Mouse (Mus musculus) heart, embryonic 10.5 days (tissue): Measurements from ENCODE around the gene Art3. TPM values are rescaled to one million over a fixed set of nuclear protein-coding genes. Genes with fewer than 3 reads are reported as not detected.

ENCODE experiments used
- DNase-seq: peaks from one replicate; pipeline ENCODE4 v3.0.0-alpha.2; 2017; ENCODE audit warnings: low spot score
- H3K27ac ChIP-seq: fragments of 300-500 bp; sonication (generic); 2 replicates; pipeline ENCODE4 v1.5.1; 2016; ENCODE audit warnings: mild to moderate bottlenecking
- H3K27me3 ChIP-seq: fragments of 300-500 bp; sonication (generic); 2 replicates; pipeline ENCODE4 v1.6.1; 2016; ENCODE audit warnings: mild to moderate bottlenecking; ENCODE audit not compliant: poor library complexity, insufficient read depth, severe bottlenecking
- H3K36me3 ChIP-seq: fragments of 300-500 bp; sonication (generic); 2 replicates; pipeline ENCODE4 v1.6.1; 2016; ENCODE audit warnings: mild to moderate bottlenecking, moderate library complexity
- H3K4me1 ChIP-seq: fragments of 300-500 bp; sonication (generic); 2 replicates; pipeline ENCODE4 v1.6.1; 2016; ENCODE audit warnings: mild to moderate bottlenecking
- H3K4me3 ChIP-seq: fragments of 300-500 bp; sonication (generic); 2 replicates; pipeline ENCODE4 v1.5.1; 2016; ENCODE audit warnings: mild to moderate bottlenecking, moderate library complexity
- H3K9me3 ChIP-seq: fragments of 300-500 bp; sonication (generic); 2 replicates; pipeline ENCODE4 v1.6.1; 2016; ENCODE audit warnings: mild to moderate bottlenecking, moderate library complexity
- WGBS: fragments of 180-500 bp; shearing (Covaris S2); methylation state at CpG from one replicate; pipeline ENCODE4 v1.1.7; 2016; 5-methylcytosine and 5-hydroxymethylcytosine counted together
- polyA plus RNA-seq: library from polyadenylated mRNA; unstranded; fragments of >200 nt; fragmentation: Nextera tagmentation; extraction: Ambion mirVana; gene quantifications from 2 replicates; pipeline ENCODE4 v1.2.1, GENCODE M21; 2016

The Art3 gene
- polyA plus RNA-seq, 1 experiment from 2014 or later, result 19.8 TPM

DNA sequence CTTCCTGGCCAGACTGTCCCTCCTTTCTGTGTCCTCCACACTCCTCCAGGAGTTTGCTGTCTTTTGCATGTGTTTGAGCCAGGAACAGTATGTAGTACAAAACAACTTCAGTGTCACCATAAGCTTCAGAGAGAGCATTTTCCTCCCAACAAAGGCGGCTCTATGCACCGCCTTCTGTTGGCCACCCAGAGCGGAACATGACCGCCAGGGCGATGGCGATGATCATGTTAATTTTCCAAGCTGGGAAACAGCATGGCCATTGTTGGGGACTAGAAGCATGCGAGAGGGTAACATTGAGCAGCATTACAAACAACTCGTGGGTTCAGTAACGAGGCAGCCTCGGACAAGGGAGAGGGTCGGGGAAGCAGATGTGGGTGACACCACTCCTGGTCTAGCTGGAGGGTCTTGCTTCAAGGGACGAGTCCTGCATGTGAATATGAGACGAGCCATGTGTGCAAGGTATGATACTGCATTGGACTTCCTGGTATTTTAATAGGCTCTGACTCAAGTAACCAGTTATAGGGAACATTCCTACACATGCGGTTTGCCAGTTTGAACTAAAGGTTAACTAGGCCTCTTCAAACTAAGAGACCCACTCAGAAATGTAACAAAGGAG, 39.8 kb downstream of the Art3 start:
- no peak for DNase-seq
- Histone ChIP-seq H3K36me3 (no peaks in the 10 kb centered on the region), H3K27ac (no peak overlapping the region), H3K4me3 (no peak overlapping the region), H3K4me1 (peaks cover 15% of the 10 kb centered on the region; the same call in 1 of the 2 replicates), H3K9me3 (no peaks in the 10 kb centered on the region), H3K27me3 (no peaks in the 10 kb centered on the region)
- WGBS, result 82% methylated on average over 14 of the region's 14 CpGs

- Histone ChIP-seq H3K36me3 (no peaks in the 10 kb centered on the region), H3K27ac (no peak overlapping the region), H3K4me3 (no peak overlapping the region), H3K4me1 (peaks cover 24% of the 10 kb centered on the region), H3K9me3 (no peaks in the 10 kb centered on the region), H3K27me3 (no peaks in the 10 kb centered on the region)
- 39% methylated on average over 2 of the region's 2 CpGs for WGBS
- no peak for DNase-seq
Measured at GRCm38 (mm10) chr5:92372605-92373004, 41.0 kb downstream of the Art3 start.

DNA sequence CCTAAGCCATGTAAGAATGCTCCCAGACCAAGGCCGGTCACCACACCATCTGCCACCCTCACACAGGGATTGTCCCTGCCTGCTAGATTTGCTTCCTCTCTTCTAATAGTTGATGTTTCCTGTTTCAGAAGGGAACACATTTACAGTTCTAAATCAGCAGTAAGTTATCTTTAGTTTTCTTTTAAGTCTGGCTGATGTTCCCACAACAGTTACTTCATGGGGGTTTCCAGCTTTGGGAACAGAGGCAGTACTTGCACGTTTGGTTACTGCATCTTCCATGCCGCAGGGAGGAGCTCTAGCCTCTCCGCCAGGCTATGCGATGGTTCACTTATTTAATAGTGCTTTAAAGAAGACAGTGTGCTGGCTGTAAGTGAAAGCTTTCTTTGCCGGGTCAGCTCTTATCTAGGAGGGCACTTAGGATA, 43.1 kb downstream of the Art3 start:
- no peak for DNase-seq
- H3K27ac ChIP-seq, result no peak overlapping the region

DNA sequence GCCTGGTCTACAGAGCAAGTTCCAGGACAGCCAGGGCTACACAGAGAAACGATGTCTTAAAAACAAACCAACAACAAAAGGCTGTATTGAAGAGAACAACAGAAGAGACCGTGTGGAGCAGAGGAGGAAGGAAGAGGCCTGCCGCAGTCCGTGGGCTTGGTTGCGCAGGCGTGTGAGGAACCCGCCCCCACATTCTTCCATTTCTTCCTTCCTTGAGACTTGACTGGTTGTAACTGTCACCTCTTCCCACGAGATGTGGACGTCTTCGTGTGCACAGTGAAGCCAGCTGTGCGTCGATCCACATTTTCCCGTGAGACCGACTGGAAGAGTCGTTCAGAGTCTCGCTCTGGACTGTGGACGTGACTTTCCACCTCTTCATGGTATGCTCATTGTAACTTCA, 43.7 kb downstream of the Art3 start:
- DNase-seq, result no peak
- no peak overlapping the region for H3K27ac ChIP-seq
- no peaks in the 10 kb centered on the region for H3K9me3 ChIP-seq
- no peaks in the 10 kb centered on the region for H3K27me3 ChIP-seq
- no peak overlapping the region for H3K4me3 ChIP-seq
- 83% methylated on average over 17 of the region's 17 CpGs for WGBS
- H3K36me3 ChIP-seq, result no peaks in the 10 kb centered on the region
- H3K4me1 ChIP-seq, result peaks cover 21% of the 10 kb centered on the region

More for the DNA sequence above, 43.1 kb downstream of the Art3 start:
- no peaks in the 10 kb centered on the region for H3K27me3 ChIP-seq
- peaks cover 21% of the 10 kb centered on the region for H3K4me1 ChIP-seq
- H3K4me3 ChIP-seq, result no peak overlapping the region
- H3K36me3 ChIP-seq, result no peaks in the 10 kb centered on the region
- no peaks in the 10 kb centered on the region for H3K9me3 ChIP-seq
- WGBS, result 47% methylated on average over 6 of the region's 6 CpGs

DNA sequence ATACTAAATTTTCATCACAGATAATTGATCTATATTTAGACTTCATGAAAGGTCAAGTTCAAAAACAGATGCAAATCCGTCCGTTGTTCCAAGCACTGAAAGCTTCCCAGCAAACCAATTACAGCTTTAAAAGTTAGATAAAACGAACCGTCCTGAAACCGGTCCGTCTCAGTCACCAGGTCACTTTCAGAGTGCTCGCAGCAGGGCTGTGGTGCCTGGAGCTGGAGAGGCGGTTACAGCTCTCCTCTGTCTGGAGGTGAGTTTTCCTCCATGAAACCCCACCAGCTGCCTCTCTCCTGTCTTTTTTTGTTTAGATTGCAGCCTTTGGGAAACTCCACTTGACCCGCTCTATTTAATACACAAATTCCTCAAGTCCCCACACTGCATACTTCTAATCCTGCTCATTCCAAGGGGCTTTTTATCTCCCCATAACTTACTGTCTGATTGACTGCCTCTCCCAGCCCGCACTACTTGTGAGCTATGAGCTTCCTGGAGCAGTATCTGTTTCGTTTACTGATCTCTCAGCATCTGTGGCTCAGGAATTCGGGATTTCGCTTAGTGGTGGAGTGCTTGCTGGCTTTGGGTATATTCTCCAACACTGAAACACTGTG, 45.3 kb downstream of the Art3 start:
- no peak for DNase-seq
- H3K9me3 ChIP-seq, result no peaks in the 10 kb centered on the region
- peaks cover 21% of the 10 kb centered on the region for H3K4me1 ChIP-seq
- H3K27me3 ChIP-seq, result no peaks in the 10 kb centered on the region
- H3K36me3 ChIP-seq, result no peaks in the 10 kb centered on the region
- WGBS, result 22% methylated on average over 13 of the region's 13 CpGs
- peak overlapping the region; percentile 29; the same call in 1 of the 2 replicates for H3K4me3 ChIP-seq
- peak overlapping the region; percentile 56; the same call in 1 of the 2 replicates for H3K27ac ChIP-seq

DNA sequence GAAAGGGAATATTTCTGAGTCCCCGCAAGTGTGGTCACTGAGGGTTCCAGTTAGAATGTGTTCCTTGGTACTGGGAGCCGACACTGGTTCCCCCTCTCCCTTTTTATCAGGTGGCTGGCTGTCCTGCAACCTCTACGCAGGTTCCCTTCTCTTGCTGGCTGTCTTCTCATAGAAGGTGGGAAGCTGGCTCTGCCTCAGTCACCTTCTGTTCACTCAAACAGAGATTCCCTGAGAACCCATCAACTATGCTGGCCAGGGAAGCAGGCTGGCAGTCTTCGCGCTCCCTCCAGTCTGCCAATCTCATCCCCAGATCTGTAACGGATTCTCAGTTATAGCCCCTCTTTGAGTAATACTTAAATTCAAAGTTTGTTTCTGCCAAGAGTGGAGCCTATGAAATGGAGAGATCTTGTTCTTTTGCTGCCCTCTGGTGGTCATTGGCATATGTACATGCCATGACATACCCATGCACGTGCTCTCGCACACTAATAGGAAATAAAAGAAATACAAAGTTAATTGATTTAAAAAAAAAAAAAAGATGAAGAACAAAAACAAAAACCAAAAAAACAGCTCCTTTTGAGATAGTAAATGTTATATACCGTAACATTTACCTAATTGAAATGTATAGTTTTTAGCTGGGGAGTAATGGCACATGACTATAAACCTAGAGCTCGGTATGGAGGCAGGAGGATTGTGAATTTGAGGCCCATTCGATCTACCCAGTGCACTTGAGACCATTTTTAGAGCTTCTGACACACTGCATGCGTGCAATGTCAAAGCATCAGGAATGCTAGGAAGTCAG, 50.1 kb downstream of the Art3 start:
- DNase-seq, result no peak
- WGBS, result 35% methylated on average over 12 of the region's 12 CpGs
- no peaks in the 10 kb centered on the region for H3K27me3 ChIP-seq

DNA sequence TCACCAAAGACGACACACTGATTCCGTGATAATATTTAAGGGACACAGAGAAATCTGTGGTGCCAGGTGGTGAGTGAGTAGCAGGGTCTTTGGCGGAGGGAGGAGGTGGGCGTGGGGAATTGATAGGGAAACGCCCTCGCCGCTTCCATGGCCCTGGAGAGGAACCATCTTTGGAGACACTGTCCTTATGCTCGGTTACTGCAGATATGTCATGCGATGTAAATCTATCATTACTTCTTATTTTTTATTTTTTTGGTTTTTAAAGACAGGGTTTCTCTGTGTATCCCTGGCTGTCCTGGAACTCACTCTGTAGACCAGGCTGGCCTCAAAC, 50.7 kb downstream of the Art3 start:
- WGBS, result 52% methylated on average over 9 of the region's 9 CpGs

More for the DNA sequence above, 50.1 kb downstream of the Art3 start:
- 0 out of 2 replicates have a peak overlapping the region, but pooled peaks have one; percentile 49 for H3K27ac ChIP-seq
- no peak overlapping the region for H3K4me3 ChIP-seq
- peaks cover 17% of the 10 kb centered on the region for H3K4me1 ChIP-seq
- H3K9me3 ChIP-seq, result no peaks in the 10 kb centered on the region
- no peaks in the 10 kb centered on the region for H3K36me3 ChIP-seq

DNA sequence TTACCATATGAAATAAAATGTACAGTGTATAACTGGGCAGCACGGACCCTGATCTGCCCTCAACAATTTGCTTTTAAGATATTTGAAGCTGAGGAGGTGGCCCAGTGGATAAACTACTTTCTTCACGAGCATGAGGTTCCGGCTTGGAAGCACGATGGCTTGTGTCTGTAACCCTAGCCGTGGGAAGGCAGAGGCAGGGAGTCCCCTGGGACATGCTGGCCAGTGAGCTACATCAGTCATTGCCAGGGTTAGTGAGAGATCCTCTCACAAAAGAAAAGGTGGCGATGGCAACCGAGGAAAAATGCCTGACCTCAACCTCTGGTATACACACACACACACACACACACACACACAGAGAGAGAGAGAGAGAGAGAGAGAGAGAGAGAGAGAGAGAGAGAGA, 52.1 kb downstream of the Art3 start:
- 59% methylated on average over 7 of the region's 7 CpGs for WGBS
- Histone ChIP-seq H3K27ac (no peak overlapping the region), H3K4me3 (no peak overlapping the region), H3K9me3 (no peaks in the 10 kb centered on the region), H3K36me3 (no peaks in the 10 kb centered on the region), H3K4me1 (peaks cover 24% of the 10 kb centered on the region), H3K27me3 (no peaks in the 10 kb centered on the region)
- no peak for DNase-seq

More for the DNA sequence above, 50.7 kb downstream of the Art3 start:
- H3K27ac ChIP-seq, result no peak overlapping the region
- H3K9me3 ChIP-seq, result no peaks in the 10 kb centered on the region
- no peak for DNase-seq
- H3K27me3 ChIP-seq, result no peaks in the 10 kb centered on the region
- peaks cover 17% of the 10 kb centered on the region for H3K4me1 ChIP-seq
- no peaks in the 10 kb centered on the region for H3K36me3 ChIP-seq
- no peak overlapping the region for H3K4me3 ChIP-seq

- peaks cover 31% of the 10 kb centered on the region for H3K4me1 ChIP-seq
- WGBS, result 52% methylated on average over 7 of the region's 7 CpGs
- DNase-seq, result no peak
- no peaks in the 10 kb centered on the region for H3K36me3 ChIP-seq
- H3K27ac ChIP-seq, result no peak overlapping the region
- no peak overlapping the region for H3K4me3 ChIP-seq
- H3K9me3 ChIP-seq, result no peaks in the 10 kb centered on the region
- H3K27me3 ChIP-seq, result no peaks in the 10 kb centered on the region
Measured at GRCm38 (mm10) chr5:92384855-92385254, 53.2 kb downstream of the Art3 start.

- Histone ChIP-seq H3K36me3 (no peaks in the 10 kb centered on the region), H3K27ac (peak overlapping the region; percentile 75), H3K9me3 (no peaks in the 10 kb centered on the region), H3K4me3 (no peak overlapping the region), H3K4me1 (peaks cover 44% of the 10 kb centered on the region), H3K27me3 (peaks cover 8% of the 10 kb centered on the region; the same call in 1 of the 2 replicates)
- DNase-seq, result no peak
- WGBS, result 65% methylated on average over 5 of the region's 5 CpGs
Measured at GRCm38 (mm10) chr5:92386102-92386501, 54.5 kb downstream of the Art3 start.

DNA sequence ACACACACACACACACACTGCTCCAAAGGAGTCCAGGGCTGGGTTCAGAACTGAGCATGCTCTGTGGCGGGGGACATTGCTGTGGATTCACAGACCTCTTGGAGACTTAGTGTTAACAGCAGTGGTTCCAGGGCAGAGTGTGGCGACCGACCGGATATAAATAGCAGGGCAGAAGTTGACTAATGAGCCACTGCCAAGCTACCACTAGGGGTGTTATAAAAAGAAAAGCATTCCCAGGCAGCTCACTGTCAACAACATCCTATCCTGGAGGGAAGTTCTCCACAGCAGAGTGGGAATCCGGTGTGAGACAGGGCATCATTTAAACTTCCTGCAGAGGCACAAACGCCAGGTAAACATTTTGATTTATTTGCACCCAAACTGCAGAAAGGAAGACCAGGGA, 55.0 kb downstream of the Art3 start:
- H3K27me3 ChIP-seq, result peaks cover 13% of the 10 kb centered on the region; the same call in 1 of the 2 replicates
- H3K9me3 ChIP-seq, result no peaks in the 10 kb centered on the region
- H3K27ac ChIP-seq, result peak overlapping the region; percentile 75
- 20% methylated on average over 6 of the region's 6 CpGs for WGBS
- no peaks in the 10 kb centered on the region for H3K36me3 ChIP-seq
- no peak for DNase-seq
- peaks cover 49% of the 10 kb centered on the region for H3K4me1 ChIP-seq
- peak overlapping the region; percentile 7; the same call in 1 of the 2 replicates for H3K4me3 ChIP-seq

- Histone ChIP-seq H3K27ac (peak overlapping the region; percentile 75), H3K36me3 (no peaks in the 10 kb centered on the region), H3K27me3 (peaks cover 20% of the 10 kb centered on the region), H3K4me1 (peaks cover 52% of the 10 kb centered on the region), H3K9me3 (no peaks in the 10 kb centered on the region), H3K4me3 (peak overlapping the region; percentile 7; the same call in 1 of the 2 replicates)
- 31% methylated on average over 11 of the region's 11 CpGs for WGBS
- DNase-seq, result peak; percentile 80
Measured at GRCm38 (mm10) chr5:92387433-92387832, 55.8 kb downstream of the Art3 start.

- peak; percentile 47 for DNase-seq
- no peaks in the 10 kb centered on the region for H3K9me3 ChIP-seq
- H3K36me3 ChIP-seq, result no peaks in the 10 kb centered on the region
- H3K27me3 ChIP-seq, result peaks cover 35% of the 10 kb centered on the region
- no peak overlapping the region for H3K4me3 ChIP-seq
- H3K4me1 ChIP-seq, result peaks cover 59% of the 10 kb centered on the region
- no peak overlapping the region for H3K27ac ChIP-seq
- WGBS, result 83% methylated on average over 2 of the region's 2 CpGs
Measured at GRCm38 (mm10) chr5:92389977-92390376, 58.4 kb downstream of the Art3 start.
